Mouse (Mus musculus): ENCODE results near the gene Sugp1.
"Not testable (repeated sequence)": the region's sequence is repeated elsewhere in the genome, so short reads cannot be mapped to it uniquely, and the experiment has no call there.

Sugp1 gene

GRCm38 (mm10) chr8:70041885-70042546 lies 597 bp upstream of the Sugp1 start:
- in situ Hi-C loops (cut with MboI, MseI) = no loop called here

GRCm38 (mm10) chr8:70043996-70044395 lies 1.4 kb downstream of the Sugp1 start:
- in situ Hi-C loops (cut with MboI, MseI) = no loop called here

GRCm38 (mm10) chr8:70049662-70050061 lies 7.0 kb downstream of the Sugp1 start:
- in situ Hi-C loops (cut with MboI, MseI) = no loop called here

- in situ Hi-C loops (cut with MboI, MseI) = not testable (repeated sequence)
Measured at GRCm38 (mm10) chr8:70050434-70050833, 7.8 kb downstream of the Sugp1 start.

GRCm38 (mm10) chr8:70057721-70058120 lies 15.1 kb downstream of the Sugp1 start:
- in situ Hi-C loops (cut with MboI, MseI) = no loop called here

GRCm38 (mm10) chr8:70071836-70072440 lies 29.3 kb downstream of the Sugp1 start:
- in situ Hi-C loops (cut with MboI, MseI) = no loop called here

- in situ Hi-C loops (cut with MboI, MseI) = no loop called here
Measured at GRCm38 (mm10) chr8:70072441-70073069, 29.9 kb downstream of the Sugp1 start, which contains the start of gene Tm6sf2. Gene Tm6sf2 (plus strand): TSS chr8:70072924.

- in situ Hi-C loops (cut with MboI, MseI) = no loop called here
Measured at GRCm38 (mm10) chr8:70073120-70073519, 30.5 kb downstream of the Sugp1 start.

GRCm38 (mm10) chr8:70073682-70074081 lies 31.1 kb downstream of the Sugp1 start:
- in situ Hi-C loops (cut with MboI, MseI) = no loop called here

GRCm38 (mm10) chr8:70081976-70082375 lies 39.4 kb downstream of the Sugp1 start:
- in situ Hi-C loops (cut with MboI, MseI) = no loop called here

- in situ Hi-C loops (cut with MboI, MseI) = no loop called here
Measured at GRCm38 (mm10) chr8:70083285-70083684, 40.7 kb downstream of the Sugp1 start, which contains the start of gene Hapln4. Gene Hapln4 (plus strand): TSS chr8:70083457.

GRCm38 (mm10) chr8:70084191-70085065 lies 41.8 kb downstream of the Sugp1 start:
- in situ Hi-C loops (cut with MboI, MseI) = no loop called here

GRCm38 (mm10) chr8:70086151-70086550 lies 43.5 kb downstream of the Sugp1 start:
- in situ Hi-C loops (cut with MboI, MseI) = no loop called here

GRCm38 (mm10) chr8:70087237-70087636 lies 44.6 kb downstream of the Sugp1 start:
- in situ Hi-C loops (cut with MboI, MseI) = no loop called here

GRCm38 (mm10) chr8:70087836-70088650 lies 45.4 kb downstream of the Sugp1 start:
- in situ Hi-C loops (cut with MboI, MseI) = no loop called here

GRCm38 (mm10) chr8:70089296-70089960 lies 46.8 kb downstream of the Sugp1 start:
- in situ Hi-C loops (cut with MboI, MseI) = no loop called here

GRCm38 (mm10) chr8:70092786-70093185 lies 50.2 kb downstream of the Sugp1 start:
- in situ Hi-C loops (cut with MboI, MseI) = no loop called here

- in situ Hi-C loops (cut with MboI, MseI) = no loop called here
Measured at GRCm38 (mm10) chr8:70099276-70099675, 56.7 kb downstream of the Sugp1 start.

GRCm38 (mm10) chr8:70100241-70100640 lies 57.6 kb downstream of the Sugp1 start:
- in situ Hi-C loops (cut with MboI, MseI) = no loop called here

- in situ Hi-C loops (cut with MboI, MseI) = no loop called here
Measured at GRCm38 (mm10) chr8:70104506-70104905, 61.9 kb downstream of the Sugp1 start.

Data from T-helper 17 cell (primary cell).